Mouse (Mus musculus) cerebellum, adult 2 months (tissue): ENCODE data around the gene Terb2.

Experiments
- CTCF ChIP-seq: fragments of 200-500 bp; IDR thresholded peaks from 2 replicates; pipeline ENCODE4 v1.5.1; 2011; ENCODE audit warnings: low read depth, mild to moderate bottlenecking, control low read depth, low read length, moderate library complexity, borderline replicate concordance; ENCODE audit not compliant: insufficient read depth
- POLR2A ChIP-seq: fragments of 200-500 bp; IDR thresholded peaks from 2 replicates; pipeline ENCODE4 v1.6.1; 2011; ENCODE audit warnings: low read length, control low read depth, borderline replicate concordance; ENCODE audit not compliant: insufficient read depth

DNA sequence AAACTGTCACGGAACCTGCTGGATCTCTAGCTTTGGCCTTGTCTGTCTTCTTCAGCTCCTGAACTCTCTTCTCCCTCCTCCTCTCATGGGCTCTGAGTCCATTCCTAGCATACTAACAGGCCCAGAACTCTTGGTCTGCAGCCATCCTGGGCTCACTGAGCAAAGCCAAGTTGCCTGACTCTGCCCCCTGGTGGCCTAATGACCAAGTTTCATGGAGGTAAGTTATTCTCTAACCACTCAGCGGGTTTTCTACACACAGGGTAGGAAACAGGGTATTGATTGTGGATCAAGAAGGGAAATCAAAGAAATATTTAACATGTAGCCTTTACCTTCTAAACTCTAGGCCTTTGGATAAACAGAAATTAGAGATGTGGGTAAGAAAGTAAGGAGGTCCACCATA lies 25.4 kb upstream of the Terb2 start, which contains the start of gene Trim69:
- TF ChIP-seq POLR2A (no peak), CTCF (peak; percentile 74)
